34 mouse cellular contexts compared by ENCODE assay signal in the genomic region with DNA sequence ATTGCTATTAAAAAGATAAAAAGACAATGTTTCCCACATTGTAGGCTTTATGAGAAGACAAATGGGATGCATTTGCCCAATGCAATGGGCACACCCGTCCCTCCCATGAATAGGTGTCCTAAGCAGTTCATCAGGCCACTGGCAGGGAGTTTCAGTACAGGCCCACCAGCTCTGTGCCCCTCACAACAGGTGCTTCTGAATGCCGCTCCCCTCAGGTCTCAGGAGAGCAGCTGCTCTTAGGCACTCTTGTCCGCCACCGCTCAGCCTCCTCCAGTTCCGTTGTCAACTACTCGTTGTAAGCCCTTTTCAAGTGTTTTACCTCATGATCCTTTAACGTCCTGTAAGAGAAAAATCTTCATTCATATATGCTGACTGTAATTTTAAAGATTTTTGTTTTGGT. TPM values are rescaled to one million over a fixed set of nuclear protein-coding genes. Genes with fewer than 3 reads are reported as not detected.
"Had no signal": no experiment of that assay in that cellular context is flagged by ENCODE, and none has a peak within 500 bp of the region (broad histone marks: within the 10 kb centered on the region; RNA-seq: fewer than 3 reads in every experiment).

No protein-coding gene starts in this region.

- H3K4me3 ChIP-seq: left cerebral cortex, adult 2 months; limb, embryonic 10.5 days; limb, embryonic 12.5 days; limb, embryonic 13.5 days; limb, embryonic 15.5 days; liver, embryonic 12.5 days; liver, embryonic 13.5 days; liver, embryonic 15.5 days; lung, embryonic 15.5 days; megakaryocyte, embryonic 14.5 days; midbrain, embryonic 10.5 days; midbrain, embryonic 12.5 days; midbrain, embryonic 13.5 days; midbrain, embryonic 15.5 days had no signal

- H3K27me3 ChIP-seq: limb, embryonic 12.5 days; limb, embryonic 13.5 days; limb, embryonic 15.5 days; liver, embryonic 12.5 days; liver, embryonic 13.5 days; liver, embryonic 15.5 days; lung, embryonic 15.5 days; midbrain, embryonic 12.5 days; midbrain, embryonic 13.5 days; midbrain, embryonic 15.5 days had no signal

- H3K4me2 ChIP-seq: limb, embryonic 12.5 days; limb, embryonic 13.5 days; limb, embryonic 15.5 days; liver, embryonic 11.5 days; liver, embryonic 12.5 days; liver, embryonic 13.5 days; liver, embryonic 15.5 days; lung, embryonic 14.5 days; lung, embryonic 15.5 days; midbrain, embryonic 11.5 days; midbrain, embryonic 12.5 days; midbrain, embryonic 13.5 days; midbrain, embryonic 15.5 days had no signal

- DNase-seq: left cerebral cortex, postnatal 4 days; liver; liver, embryonic 13.5 days; liver, postnatal 0 days; lung, adult 18-20 months; lung, adult 2 months; lung, embryonic 14.5 days; lung, postnatal 10 days; lung, postnatal 14 days; lung, postnatal 36 days; lung, postnatal 4 days; midbrain, embryonic 14.5 days had no signal

RNA-seq across cellular contexts. Expression of a gene that starts 11.5 kb away (rescaled TPM):
- polyA plus RNA-seq: limb, embryonic 10.5 days; limb, embryonic 15.5 days; liver, adult 2 months; lung, embryonic 14.5 days; macrophage; midbrain, embryonic 11.5 days; midbrain, embryonic 12.5 days; midbrain, embryonic 13.5 days; midbrain, embryonic 14.5 days had no signal

RNA-seq across cellular contexts. Expression of a gene that starts 19.3 kb away (rescaled TPM):
- polyA plus RNA-seq: limb, embryonic 11.5 days; limb, embryonic 12.5 days; limb, embryonic 13.5 days; limb, embryonic 14.5 days; limb, embryonic 15.5 days; liver, embryonic 11.5 days; liver, embryonic 12.5 days; liver, embryonic 13.5 days; liver, embryonic 14.5 days; liver, embryonic 15.5 days; liver, embryonic 16.5 days; liver, postnatal 0 days; lung, embryonic 14.5 days; macrophage; midbrain, embryonic 10.5 days; midbrain, embryonic 12.5 days; midbrain, embryonic 14.5 days; neural tube, embryonic 11.5 days had no signal
